Mouse (Mus musculus) liver, embryonic 14.5 days (tissue): Measurements from ENCODE around the gene Prdm9. TPM values are rescaled to one million over a fixed set of nuclear protein-coding genes. Genes with fewer than 3 reads are reported as not detected.

Experiments
- ATAC-seq: fragments of 200-750 bp; cut with Nextera tagmentation; 2 replicates; pipeline ENCODE4 v1.8.0; 2017; ENCODE audit warnings: moderate number of reproducible peaks, mild to moderate bottlenecking, moderate library complexity; ENCODE audit not compliant: insufficient read depth
- DNase-seq, 3 experiments: peaks; one replicate each; pipeline ENCODE4 v3.0.0-alpha.2; 2012 to 2013; ENCODE audit warnings: low read depth in 3 of 3, low spot score in 3 of 3
- H3K27ac ChIP-seq: fragments of 300-500 bp; sonication (generic); 2 replicates; pipeline ENCODE4 v1.5.1; 2014; ENCODE audit warnings: moderate library complexity, mild to moderate bottlenecking, control low read depth, inconsistent platforms
- H3K27me3 ChIP-seq: fragments of 300-500 bp; sonication (generic); 2 replicates; pipeline ENCODE4 v1.6.1; 2014; ENCODE audit warnings: mild to moderate bottlenecking, low read length, moderate library complexity; ENCODE audit not compliant: control insufficient read depth, insufficient read depth
- H3K36me3 ChIP-seq: fragments of 300-500 bp; sonication (generic); replicated peaks from 2 replicates; pipeline ENCODE4 v1.6.1; 2014; ENCODE audit warnings: low read depth; ENCODE audit not compliant: control insufficient read depth, insufficient read depth
- H3K4me1 ChIP-seq, 2 experiments: fragments of 200-500 bp in 1 of 2; fragments of 300-500 bp in 1 of 2; sonication (generic) in 1 of 2; replicated peaks; 2 replicates each; pipeline ENCODE4 v1.6.1; 2012 to 2014; ENCODE audit warnings: antibody characterized with exemption in 1 of 2, inconsistent platforms in 1 of 2, low read length in 1 of 2; ENCODE audit not compliant: control insufficient read depth in 2 of 2, insufficient read depth in 2 of 2
- H3K4me2 ChIP-seq: fragments of 300-500 bp; sonication (generic); 2 replicates; pipeline ENCODE4 v1.6.1; 2014; ENCODE audit warnings: low read depth, mild to moderate bottlenecking, control low read depth, moderate library complexity
- H3K4me3 ChIP-seq, 2 experiments: fragments of 200-500 bp in 1 of 2; fragments of 300-500 bp in 1 of 2; sonication (generic) in 1 of 2; 2 replicates each; pipeline ENCODE4 v1.5.1; 2012 to 2014; ENCODE audit warnings: low read depth in 2 of 2, low read length in 2 of 2, mild to moderate bottlenecking in 2 of 2, control low read depth in 1 of 2, inconsistent platforms in 1 of 2, moderate library complexity in 1 of 2; ENCODE audit not compliant: insufficient read depth in 1 of 2
- H3K9ac ChIP-seq: fragments of 300-500 bp; sonication (generic); replicated peaks from 2 replicates; pipeline ENCODE4 v1.6.1; 2014; ENCODE audit warnings: mild to moderate bottlenecking, control low read depth, moderate library complexity
- H3K9me3 ChIP-seq: fragments of 300-500 bp; sonication (generic); 2 replicates; pipeline ENCODE4 v1.6.1; 2016; ENCODE audit warnings: low read length, mixed read lengths; ENCODE audit not compliant: control insufficient read depth
- CTCF ChIP-seq: IDR thresholded peaks from 2 replicates; pipeline ENCODE4 v1.5.1; 2016; ENCODE audit warnings: antibody characterized with exemption, low read depth, control low read depth
- EP300 ChIP-seq: IDR thresholded peaks from 2 replicates; pipeline ENCODE4 v1.6.1; 2016; ENCODE audit warnings: antibody characterized with exemption, low read depth
- WGBS: fragments of 180-500 bp; shearing (Covaris S2); extraction: QIAGEN DNeasy Blood & Tissue Kit; methylation state at CpG from one replicate; pipeline ENCODE4 v1.1.7; 2014; ENCODE audit not compliant: insufficient replicate concordance; 5-methylcytosine and 5-hydroxymethylcytosine counted together
- polyA plus RNA-seq, 2 experiments: library from polyadenylated mRNA; depleted of rRNA in 1 of 2; stranded (reverse) in 1 of 2; unstranded in 1 of 2; fragments of >200 nt; fragmentation: Nextera tagmentation in 1 of 2; extraction: Ambion mirVana in 1 of 2; gene quantifications; 2 replicates each; pipeline versions ENCODE4 v1.2.1 to v1.2.3; 2012 to 2014

Prdm9 gene
- polyA plus RNA-seq, 2 experiments: 0.11 to 0.64 TPM

GRCm38 (mm10) chr17:15518186-15518585 lies 46.0 kb downstream of the Prdm9 start:
- H3K4me2 ChIP-seq: no peak overlapping the region
- no peaks in the 10 kb centered on the region for H3K9me3 ChIP-seq
- H3K9ac ChIP-seq: no peak overlapping the region
- ATAC-seq (no peak), DNase-seq (no peak)
- TF ChIP-seq EP300 (no peak), CTCF (no peak)
- H3K27me3 ChIP-seq: no peaks in the 10 kb centered on the region
- H3K36me3 ChIP-seq: peaks cover 78% of the 10 kb centered on the region
- no peak overlapping the region for H3K27ac ChIP-seq
- 89% methylated on average over 5 of the region's 5 CpGs for WGBS
- H3K4me1 ChIP-seq: no peaks in the 10 kb centered on the region
- no peak overlapping the region for H3K4me3 ChIP-seq

GRCm38 (mm10) chr17:15517776-15518175 lies 46.4 kb downstream of the Prdm9 start:
- Histone ChIP-seq H3K4me1 (no peaks in the 10 kb centered on the region), H3K36me3 (peaks cover 78% of the 10 kb centered on the region), H3K9ac (no peak overlapping the region), H3K27ac (no peak overlapping the region), H3K4me2 (no peak overlapping the region), H3K9me3 (no peaks in the 10 kb centered on the region), H3K4me3 (no peak overlapping the region), H3K27me3 (no peaks in the 10 kb centered on the region)
- 0 out of 2 replicates have a peak, but pooled peaks have one; percentile 18 for TF ChIP-seq CTCF
- TF ChIP-seq EP300: no peak
- DNase-seq (no peak), ATAC-seq (no peak; the same call in 1 of the 2 replicates)
- 56% methylated on average over 5 of the region's 5 CpGs for WGBS

- Histone ChIP-seq H3K4me2 (no peak overlapping the region), H3K9me3 (no peaks in the 10 kb centered on the region), H3K27me3 (no peaks in the 10 kb centered on the region), H3K36me3 (peaks cover 56% of the 10 kb centered on the region), H3K4me3 (no peak overlapping the region), H3K27ac (no peak overlapping the region), H3K4me1 (no peaks in the 10 kb centered on the region), H3K9ac (no peak overlapping the region)
- WGBS: 69% methylated on average over 2 of the region's 2 CpGs
- no peak for DNase-seq
- ATAC-seq: no peak
- TF ChIP-seq EP300 (no peak), CTCF (no peak)
Measured at GRCm38 (mm10) chr17:15510694-15511093, 53.5 kb downstream of the Prdm9 start.

GRCm38 (mm10) chr17:15499656-15500394 lies 64.3 kb downstream of the Prdm9 start, which contains the start of the genes Psmb1 and Tbp:
TSS of gene Psmb1 (minus strand) at chr17:15499751.
TSS of gene Tbp (plus strand) at chr17:15499888.
- H3K9ac ChIP-seq: peak within 1 kb of the TSS; percentile 95
- peak within 1 kb of the TSS; percentile 90 for H3K27ac ChIP-seq
- H3K4me1 ChIP-seq: peaks cover 20 to 26% of the 10 kb centered on the region in 2 experiments
- peak within 1 kb of the TSS; percentile 84 to 96 for H3K4me3 ChIP-seq
- no peaks in the 10 kb centered on the region for H3K9me3 ChIP-seq
- H3K27me3 ChIP-seq: no peaks in the 10 kb centered on the region
- under 1% methylated on average over 63 of the region's 63 CpGs for WGBS
- H3K36me3 ChIP-seq: peaks cover 20% of the 10 kb centered on the region
- peak; percentile 85 for ATAC-seq
- H3K4me2 ChIP-seq: peak within 1 kb of the TSS; percentile 96
- peak; percentile 96 for DNase-seq
- 0 out of 2 replicates have a peak, but pooled peaks have one; percentile 21 for TF ChIP-seq EP300
- no peak for TF ChIP-seq CTCF

- DNase-seq: no peak
- WGBS: 43% methylated on average over 7 of the region's 7 CpGs
- Histone ChIP-seq H3K4me2 (peak overlapping the region; percentile 96), H3K4me1 (peaks cover 20 to 26% of the 10 kb centered on the region in 2 experiments), H3K9ac (peak overlapping the region; percentile 95), H3K4me3 (peak overlapping the region; percentile 84 to 96), H3K27me3 (no peaks in the 10 kb centered on the region), H3K36me3 (peaks cover 17% of the 10 kb centered on the region), H3K27ac (peak overlapping the region; percentile 90), H3K9me3 (no peaks in the 10 kb centered on the region)
- no peak for TF ChIP-seq EP300
- TF ChIP-seq CTCF: no peak
- ATAC-seq: no peak
Measured at GRCm38 (mm10) chr17:15498753-15499113, 65.4 kb downstream of the Prdm9 start.
